Mouse (Mus musculus) olfactory bulb, adult 2 months (tissue): ENCODE results near the gene Pdcd2l.

Source experiments
- CTCF ChIP-seq: fragments of 200-500 bp; IDR thresholded peaks from 2 replicates; pipeline ENCODE4 v1.5.1; 2012; ENCODE audit warnings: low read depth, mild to moderate bottlenecking, low read length, moderate library complexity; ENCODE audit not compliant: insufficient read depth
- POLR2A ChIP-seq: fragments of 200-500 bp; IDR thresholded peaks from 2 replicates; pipeline ENCODE4 v1.6.1; 2012; ENCODE audit warnings: mild to moderate bottlenecking, low read depth, low read length, moderate library complexity; ENCODE audit not compliant: insufficient read depth

GRCm38 (mm10) chr7:34235602-34236001, 39.1 kb upstream of the Pdcd2l start:
- TF ChIP-seq CTCF (no peak), POLR2A (no peak)
